Mouse (Mus musculus): ENCODE measurements around the gene Hnrnpf. TPM values are rescaled to one million over a fixed set of nuclear protein-coding genes. Genes with fewer than 3 reads are reported as not detected.
A peak's percentile ranks its signal among the peaks of the same experiment; 100 is the strongest.
"Not testable (repeated sequence)": the region's sequence is repeated elsewhere in the genome, so short reads cannot be mapped to it uniquely, and the experiment has no call there.

Hnrnpf gene
- polyA plus RNA-seq, 1 experiment from 2014 or later: 366 TPM

DNA sequence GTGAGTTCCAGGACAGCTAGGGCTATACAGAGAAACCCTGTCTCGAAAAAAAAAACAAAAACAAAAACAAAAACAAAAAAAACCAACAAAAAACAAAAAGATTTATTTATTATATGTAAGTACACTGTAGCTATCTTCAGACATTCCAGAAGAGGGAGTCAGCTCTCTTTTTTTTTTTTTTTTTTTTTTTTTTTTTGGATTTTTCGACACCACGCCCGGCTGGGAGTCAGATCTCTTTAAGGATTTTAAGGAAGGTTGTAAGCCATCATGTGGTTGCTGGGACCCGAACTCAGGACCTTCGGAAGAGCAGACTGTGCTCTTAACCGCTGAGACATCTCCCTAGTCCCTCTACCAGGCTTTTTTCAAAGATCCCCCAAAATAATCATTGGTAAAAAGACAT, 26.7 kb upstream of the Hnrnpf start:
- H3K27me3 ChIP-seq (replicated peaks; ENCODE audit: control insufficient read depth, insufficient read depth, low read length); H3K4me3 ChIP-seq (replicated peaks; ENCODE audit: low read length); H3K9me3 ChIP-seq (ENCODE audit: control insufficient read depth, low read length); ATAC-seq; H3K4me1 ChIP-seq (replicated peaks; ENCODE audit: control insufficient read depth, insufficient read depth, low read length); H3K9ac ChIP-seq (replicated peaks; ENCODE audit: low read depth, low read length); H3K27ac ChIP-seq (ENCODE audit: low read length); H3K4me2 ChIP-seq (ENCODE audit: low read length); H3K36me3 ChIP-seq (ENCODE audit: control insufficient read depth, insufficient read depth): not testable (repeated sequence)
- 90% methylated on average over 7 of the region's 7 CpGs for WGBS

DNA sequence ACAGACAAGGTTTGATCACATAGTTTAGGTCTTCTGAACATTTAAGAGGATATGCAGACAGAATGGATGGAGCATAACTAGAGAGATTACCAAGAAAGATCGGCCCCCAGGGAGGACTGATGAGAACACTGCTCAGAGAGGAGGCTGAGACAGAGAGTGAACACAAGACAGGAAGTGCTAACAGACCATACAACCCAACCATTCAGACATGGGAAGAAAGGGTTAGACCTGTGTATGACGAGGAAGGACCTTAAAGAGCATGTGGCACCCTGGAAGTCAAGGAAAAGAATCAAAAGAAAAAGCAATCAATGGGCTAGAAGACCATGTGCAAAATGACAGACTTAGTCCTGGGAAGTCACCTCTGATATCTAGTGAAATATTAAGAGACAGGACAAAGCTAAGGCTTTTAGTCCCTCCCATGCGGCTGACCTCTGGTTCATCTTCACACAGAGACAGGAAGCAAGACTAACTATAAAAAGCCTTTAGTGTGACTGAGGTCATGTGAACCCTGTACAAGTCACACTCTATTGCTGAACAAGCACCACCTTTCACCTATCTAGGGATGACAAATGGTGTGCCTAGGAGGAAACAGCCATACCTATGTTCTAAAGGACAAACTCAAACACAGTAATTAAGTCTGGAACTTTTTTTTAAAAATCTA, 25.4 kb upstream of the Hnrnpf start:
- Histone ChIP-seq H3K27me3 (replicated peaks; ENCODE audit: control insufficient read depth, insufficient read depth, low read length) (no peaks in the 10 kb centered on the region), H3K36me3 (ENCODE audit: control insufficient read depth, insufficient read depth) (no peaks in the 10 kb centered on the region), H3K4me1 (replicated peaks; ENCODE audit: control insufficient read depth, insufficient read depth, low read length) (peaks cover 4% of the 10 kb centered on the region), H3K9ac (replicated peaks; ENCODE audit: low read depth, low read length) (no peak overlapping the region), H3K4me2 (ENCODE audit: low read length) (no peak overlapping the region), H3K9me3 (ENCODE audit: control insufficient read depth, low read length) (no peaks in the 10 kb centered on the region), H3K27ac (ENCODE audit: low read length) (no peak overlapping the region), H3K4me3 (replicated peaks; ENCODE audit: low read length) (no peak overlapping the region)
- WGBS: 86% methylated on average over 3 of the region's 3 CpGs
- ATAC-seq: no peak

- Histone ChIP-seq H3K4me3 (replicated peaks; ENCODE audit: low read length) (peak overlapping the region; percentile 70), H3K36me3 (ENCODE audit: control insufficient read depth, insufficient read depth) (no peaks in the 10 kb centered on the region), H3K4me1 (replicated peaks; ENCODE audit: control insufficient read depth, insufficient read depth, low read length) (peaks cover 10% of the 10 kb centered on the region), H3K4me2 (ENCODE audit: low read length) (peak overlapping the region; percentile 93), H3K27me3 (replicated peaks; ENCODE audit: control insufficient read depth, insufficient read depth, low read length) (no peaks in the 10 kb centered on the region), H3K27ac (ENCODE audit: low read length) (peak overlapping the region; percentile 99), H3K9ac (replicated peaks; ENCODE audit: low read depth, low read length) (peak overlapping the region; percentile 83), H3K9me3 (ENCODE audit: control insufficient read depth, low read length) (no peaks in the 10 kb centered on the region)
- WGBS: 15% methylated on average over 24 of the region's 26 CpGs
- peak; percentile 88 for ATAC-seq
Observed at GRCm38 (mm10) chr6:117878700-117879407, 21.3 kb upstream of the Hnrnpf start.

GRCm38 (mm10) chr6:117879408-117880115, 20.6 kb upstream of the Hnrnpf start:
- Histone ChIP-seq H3K27ac (ENCODE audit: low read length) (peak overlapping the region; percentile 99), H3K4me1 (replicated peaks; ENCODE audit: control insufficient read depth, insufficient read depth, low read length) (peaks cover 10% of the 10 kb centered on the region), H3K36me3 (ENCODE audit: control insufficient read depth, insufficient read depth) (no peaks in the 10 kb centered on the region), H3K9ac (replicated peaks; ENCODE audit: low read depth, low read length) (peak overlapping the region; percentile 83), H3K4me3 (replicated peaks; ENCODE audit: low read length) (peak overlapping the region; percentile 70), H3K4me2 (ENCODE audit: low read length) (peak overlapping the region; percentile 93), H3K9me3 (ENCODE audit: control insufficient read depth, low read length) (no peaks in the 10 kb centered on the region), H3K27me3 (replicated peaks; ENCODE audit: control insufficient read depth, insufficient read depth, low read length) (no peaks in the 10 kb centered on the region)
- WGBS: under 1% methylated on average over 67 of the region's 67 CpGs
- peak; percentile 93 for ATAC-seq

DNA sequence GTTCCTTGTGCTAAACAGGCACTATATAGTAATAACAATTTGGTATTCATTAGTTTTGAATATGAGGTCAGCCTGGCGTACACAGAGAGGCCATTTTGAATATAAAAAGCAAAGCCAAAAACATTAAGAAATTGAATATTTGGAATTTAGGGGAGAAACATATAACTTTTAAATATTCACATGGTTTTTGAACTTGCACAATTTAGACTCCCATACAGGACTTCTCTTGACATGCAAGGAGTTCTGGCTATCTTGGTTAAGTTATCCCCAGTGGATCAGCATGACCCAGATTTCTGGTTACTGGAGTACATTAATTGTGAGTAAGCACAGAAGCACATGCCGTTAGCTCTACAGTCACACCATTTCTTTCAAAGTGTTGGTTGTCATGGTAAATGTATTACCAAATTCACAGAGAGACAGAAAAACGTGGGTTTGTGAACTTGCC, 19.7 kb upstream of the Hnrnpf start:
- no peaks in the 10 kb centered on the region for H3K27me3 ChIP-seq (replicated peaks; ENCODE audit: control insufficient read depth, insufficient read depth, low read length)
- no peak overlapping the region; the same call in 1 of the 2 replicates for H3K27ac ChIP-seq (ENCODE audit: low read length)
- WGBS: 26% methylated on average over 3 of the region's 3 CpGs
- H3K9me3 ChIP-seq (ENCODE audit: control insufficient read depth, low read length): no peaks in the 10 kb centered on the region
- peak overlapping the region; percentile 70 for H3K4me3 ChIP-seq (replicated peaks; ENCODE audit: low read length)
- no peak for ATAC-seq
- peak overlapping the region; percentile 93 for H3K4me2 ChIP-seq (ENCODE audit: low read length)
- H3K9ac ChIP-seq (replicated peaks; ENCODE audit: low read depth, low read length): peak overlapping the region; percentile 23; the same call in 1 of the 2 replicates
- peaks cover 10% of the 10 kb centered on the region for H3K4me1 ChIP-seq (replicated peaks; ENCODE audit: control insufficient read depth, insufficient read depth, low read length)
- H3K36me3 ChIP-seq (ENCODE audit: control insufficient read depth, insufficient read depth): no peaks in the 10 kb centered on the region

GRCm38 (mm10) chr6:117881229-117881628, 18.9 kb upstream of the Hnrnpf start:
- no peaks in the 10 kb centered on the region for H3K9me3 ChIP-seq (ENCODE audit: control insufficient read depth, low read length)
- no peak overlapping the region for H3K4me3 ChIP-seq (replicated peaks; ENCODE audit: low read length)
- ATAC-seq: no peak
- no peak overlapping the region for H3K4me2 ChIP-seq (ENCODE audit: low read length)
- H3K36me3 ChIP-seq (ENCODE audit: control insufficient read depth, insufficient read depth): no peaks in the 10 kb centered on the region
- H3K4me1 ChIP-seq (replicated peaks; ENCODE audit: control insufficient read depth, insufficient read depth, low read length): peaks cover 10% of the 10 kb centered on the region
- 43% methylated on average over 7 of the region's 7 CpGs for WGBS
- H3K9ac ChIP-seq (replicated peaks; ENCODE audit: low read depth, low read length): no peak overlapping the region
- H3K27me3 ChIP-seq (replicated peaks; ENCODE audit: control insufficient read depth, insufficient read depth, low read length): no peaks in the 10 kb centered on the region
- H3K27ac ChIP-seq (ENCODE audit: low read length): no peak overlapping the region

- 87% methylated on average over 7 of the region's 7 CpGs for WGBS
Observed at GRCm38 (mm10) chr6:117881997-117882396, 18.1 kb upstream of the Hnrnpf start.

DNA sequence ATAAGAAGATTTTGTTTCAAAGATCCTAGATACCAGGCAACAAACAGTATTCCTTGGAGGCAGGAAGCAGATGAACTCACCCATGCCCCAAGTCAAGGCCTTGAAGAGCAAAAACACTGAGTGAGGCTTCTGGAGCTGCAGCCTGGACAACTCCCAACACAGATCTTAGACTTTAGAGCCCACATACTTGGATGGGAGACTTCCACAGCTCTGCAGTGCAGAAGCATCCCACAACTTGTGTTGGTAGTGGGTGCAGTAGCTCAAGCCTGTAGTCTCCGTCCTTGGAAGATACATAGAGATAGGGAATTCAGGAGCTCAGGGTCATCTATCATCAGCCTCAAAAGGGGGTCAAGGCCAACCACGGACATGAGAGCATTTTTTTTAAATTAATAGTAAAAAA, 14.2 kb upstream of the Hnrnpf start:
- H3K4me3 ChIP-seq (replicated peaks; ENCODE audit: low read length): no peak overlapping the region
- H3K27ac ChIP-seq (ENCODE audit: low read length): no peak overlapping the region
- no peaks in the 10 kb centered on the region for H3K36me3 ChIP-seq (ENCODE audit: control insufficient read depth, insufficient read depth)
- no peaks in the 10 kb centered on the region for H3K27me3 ChIP-seq (replicated peaks; ENCODE audit: control insufficient read depth, insufficient read depth, low read length)
- H3K4me2 ChIP-seq (ENCODE audit: low read length): no peak overlapping the region
- WGBS: 91% methylated on average over 2 of the region's 2 CpGs
- ATAC-seq: no peak
- no peaks in the 10 kb centered on the region for H3K9me3 ChIP-seq (ENCODE audit: control insufficient read depth, low read length)
- H3K9ac ChIP-seq (replicated peaks; ENCODE audit: low read depth, low read length): no peak overlapping the region
- H3K4me1 ChIP-seq (replicated peaks; ENCODE audit: control insufficient read depth, insufficient read depth, low read length): no peaks in the 10 kb centered on the region

More at GRCm38 (mm10) chr6:117881997-117882396, 18.1 kb upstream of the Hnrnpf start:
- Histone ChIP-seq H3K9me3 (ENCODE audit: control insufficient read depth, low read length) (no peaks in the 10 kb centered on the region), H3K27ac (ENCODE audit: low read length) (no peak overlapping the region), H3K27me3 (replicated peaks; ENCODE audit: control insufficient read depth, insufficient read depth, low read length) (no peaks in the 10 kb centered on the region), H3K4me1 (replicated peaks; ENCODE audit: control insufficient read depth, insufficient read depth, low read length) (peaks cover 10% of the 10 kb centered on the region), H3K4me2 (ENCODE audit: low read length) (no peak overlapping the region), H3K36me3 (ENCODE audit: control insufficient read depth, insufficient read depth) (no peaks in the 10 kb centered on the region), H3K4me3 (replicated peaks; ENCODE audit: low read length) (no peak overlapping the region), H3K9ac (replicated peaks; ENCODE audit: low read depth, low read length) (no peak overlapping the region)
- no peak for ATAC-seq

GRCm38 (mm10) chr6:117888032-117888431, 12.1 kb upstream of the Hnrnpf start:
- H3K9ac ChIP-seq (replicated peaks; ENCODE audit: low read depth, low read length): no peak overlapping the region
- WGBS: 61% methylated on average over 1 of the region's 1 CpGs
- H3K36me3 ChIP-seq (ENCODE audit: control insufficient read depth, insufficient read depth): no peaks in the 10 kb centered on the region
- no peak overlapping the region for H3K4me3 ChIP-seq (replicated peaks; ENCODE audit: low read length)
- H3K27ac ChIP-seq (ENCODE audit: low read length): no peak overlapping the region
- no peak for ATAC-seq
- H3K4me2 ChIP-seq (ENCODE audit: low read length): no peak overlapping the region
- no peaks in the 10 kb centered on the region for H3K9me3 ChIP-seq (ENCODE audit: control insufficient read depth, low read length)
- H3K27me3 ChIP-seq (replicated peaks; ENCODE audit: control insufficient read depth, insufficient read depth, low read length): no peaks in the 10 kb centered on the region
- no peaks in the 10 kb centered on the region for H3K4me1 ChIP-seq (replicated peaks; ENCODE audit: control insufficient read depth, insufficient read depth, low read length)
